Mouse (Mus musculus): Measurements from ENCODE around the gene Rtkn.

- no peak for TF ChIP-seq CTCF (IDR thresholded peaks at IDR 0.05; ENCODE audit: borderline replicate concordance, insufficient read depth, low read depth, low read length)
- TF ChIP-seq POLR2A (IDR thresholded peaks at IDR 0.05; ENCODE audit: borderline replicate concordance, insufficient read depth, low read length): no peak
Observed at GRCm38 (mm10) chr6:83087205-83087925, 47.9 kb upstream of the Rtkn start.

Data from cerebellum, adult 2 months (tissue).